In the genomic region with DNA sequence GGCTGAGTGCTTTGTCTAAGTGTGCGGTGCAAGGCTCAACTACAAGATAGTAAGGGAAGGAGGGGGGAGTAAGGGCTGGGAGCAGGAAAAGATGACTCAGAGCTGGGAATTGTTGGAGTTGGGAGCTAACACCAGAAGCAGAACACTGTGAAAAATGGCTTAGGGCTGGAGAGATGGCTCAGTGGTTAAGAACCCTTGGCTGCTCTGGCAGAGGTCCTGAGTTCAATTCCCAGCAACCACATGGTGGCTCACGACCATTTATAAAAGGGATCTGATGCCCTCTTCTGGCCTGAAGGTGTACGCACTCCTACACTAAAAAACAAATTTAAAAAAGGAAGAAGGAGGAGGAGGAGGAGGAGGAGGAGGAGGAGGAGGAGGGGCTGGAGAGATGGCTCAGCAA, we compare ENCODE assay signal across 14 mouse cellular contexts. TPM values are rescaled to one million over a fixed set of nuclear protein-coding genes. Genes with fewer than 3 reads are reported as not detected.
A peak's percentile ranks its signal among the peaks of the same experiment; 100 is the strongest.
DNase-seq lines count a peak whose midpoint lies in the region; ATAC-seq and TF ChIP-seq lines count a peak whose summit lies in the region.
"Had no signal": no experiment of that assay in that cellular context is flagged by ENCODE, and none has a peak within 500 bp of the region (broad histone marks: within the 10 kb centered on the region; RNA-seq: fewer than 3 reads in every experiment).

No protein-coding gene starts in this region.

- DNase-seq in kidney, adult 9 months = peak; percentile 50
- no peak for DNase-seq in kidney, adult 8-10 months
- peak; percentile 80 for DNase-seq in 3T3-L1 (ENCODE audit: low read depth, low spot score)
- no peak for DNase-seq in left cerebral cortex, adult 8-10 months (ENCODE audit: low spot score in 2 of 2)
- DNase-seq: cerebellum, postnatal 10 days; spleen, adult 18-20 months had no signal

- WGBS in intestine, embryonic 15.5 days = 56% methylated on average over 3 of the region's 3 CpGs
- 70% methylated on average over 3 of the region's 3 CpGs for WGBS in midbrain, embryonic 13.5 days

- no peaks in the 10 kb centered on the region for H3K27me3 ChIP-seq in E14TG2a.4 (ENCODE audit: insufficient read depth, low read length)
- no peaks in the 10 kb centered on the region for H3K27me3 ChIP-seq in intestine, embryonic 15.5 days (replicated peaks)
- no peaks in the 10 kb centered on the region for H3K27me3 ChIP-seq in midbrain, embryonic 13.5 days
- H3K27me3 ChIP-seq: embryonic facial prominence, embryonic 15.5 days; heart, embryonic 15.5 days; hindbrain, embryonic 15.5 days; limb, embryonic 13.5 days had no signal

- TF ChIP-seq CTCF in E14TG2a.4 (conservative IDR thresholded peaks at IDR 0.05; ENCODE audit: low read length) = peak; percentile 11; the same call in 1 of the 2 replicates

- H3K4me1 ChIP-seq in E14TG2a.4 (replicated peaks; ENCODE audit: low read depth, low read length) = peaks cover 67% of the 10 kb centered on the region
- peaks cover 29% of the 10 kb centered on the region for H3K4me1 ChIP-seq in intestine, embryonic 15.5 days (replicated peaks)
- H3K4me1 ChIP-seq in midbrain, embryonic 13.5 days (replicated peaks) = peaks cover 25% of the 10 kb centered on the region

- no peak overlapping the region for H3K4me3 ChIP-seq in E14TG2a.4 (replicated peaks; ENCODE audit: low read length)
- no peak overlapping the region for H3K4me3 ChIP-seq in intestine, embryonic 15.5 days (replicated peaks)
- no peak overlapping the region for H3K4me3 ChIP-seq in midbrain, embryonic 13.5 days (replicated peaks)
- H3K4me3 ChIP-seq: embryonic facial prominence, embryonic 15.5 days; heart, embryonic 15.5 days; hindbrain, embryonic 15.5 days had no signal

- no peak for ATAC-seq in intestine, embryonic 15.5 days
- ATAC-seq in midbrain, embryonic 13.5 days = no peak

- H3K27ac ChIP-seq in intestine, embryonic 15.5 days = peak overlapping the region; percentile 67
- no peak overlapping the region for H3K27ac ChIP-seq in midbrain, embryonic 13.5 days
- H3K27ac ChIP-seq: embryonic facial prominence, embryonic 15.5 days; heart, embryonic 15.5 days; hindbrain, embryonic 15.5 days; limb, embryonic 13.5 days had no signal

- peaks cover 50% of the 10 kb centered on the region for H3K36me3 ChIP-seq in E14TG2a.4 (ENCODE audit: insufficient read depth, low read length)
- peaks cover 3% of the 10 kb centered on the region for H3K36me3 ChIP-seq in intestine, embryonic 15.5 days
- H3K36me3 ChIP-seq in midbrain, embryonic 13.5 days = no peaks in the 10 kb centered on the region

- H3K9ac ChIP-seq in intestine, embryonic 15.5 days = no peak overlapping the region
- H3K9ac ChIP-seq in midbrain, embryonic 13.5 days (replicated peaks) = no peak overlapping the region
- H3K9ac ChIP-seq: embryonic facial prominence, embryonic 15.5 days; heart, embryonic 15.5 days; hindbrain, embryonic 15.5 days; limb, embryonic 13.5 days had no signal

- H3K9me3 ChIP-seq in E14TG2a.4 (ENCODE audit: low read length) = no peaks in the 10 kb centered on the region
- H3K9me3 ChIP-seq in intestine, embryonic 15.5 days = no peaks in the 10 kb centered on the region
- no peaks in the 10 kb centered on the region for H3K9me3 ChIP-seq in midbrain, embryonic 13.5 days
- H3K9me3 ChIP-seq: embryonic facial prominence, embryonic 15.5 days; heart, embryonic 15.5 days; hindbrain, embryonic 15.5 days; limb, embryonic 13.5 days had no signal

- no peak overlapping the region for H3K4me2 ChIP-seq in intestine, embryonic 15.5 days (replicated peaks)
- no peak overlapping the region for H3K4me2 ChIP-seq in midbrain, embryonic 13.5 days (replicated peaks)
- H3K4me2 ChIP-seq: embryonic facial prominence, embryonic 15.5 days; heart, embryonic 15.5 days; hindbrain, embryonic 15.5 days; limb, embryonic 13.5 days had no signal

RNA-seq across cellular contexts. Expression of gene Rcc1, which starts 6.7 kb away (rescaled TPM):
- 90.5 and 90.9 TPM in 2 replicates for polyA plus RNA-seq in intestine, embryonic 15.5 days (2015; fragmentation: Nextera tagmentation; extraction: Ambion mirVana)
- 54.1 and 54.6 TPM in 2 replicates for polyA plus RNA-seq in midbrain, embryonic 13.5 days (2015; fragmentation: Nextera tagmentation; extraction: Ambion mirVana)
- 10 to 100 TPM; 12.0 to 15.5 (median 14.2) TPM for total RNA-seq in left cerebral cortex, adult 8-10 months (2022)

RNA-seq across cellular contexts. Expression of gene Trnau1ap, which starts 17.3 kb away (rescaled TPM):
- 74.5 and 82.9 TPM in 2 replicates for polyA plus RNA-seq in intestine, embryonic 15.5 days (2015; fragmentation: Nextera tagmentation; extraction: Ambion mirVana)
- polyA plus RNA-seq in midbrain, embryonic 13.5 days (2015; fragmentation: Nextera tagmentation; extraction: Ambion mirVana) = 78.6 and 83.6 TPM in 2 replicates
- 10 to 100 TPM; 20.6 to 30.6 (median 29.0) TPM for total RNA-seq in left cerebral cortex, adult 8-10 months (2022)

RNA-seq across cellular contexts. Expression of gene Rab42, which starts 43.5 kb away (rescaled TPM):
- 3.6 and 3.9 TPM in 2 replicates for polyA plus RNA-seq in intestine, embryonic 15.5 days (2015; fragmentation: Nextera tagmentation; extraction: Ambion mirVana)
- polyA plus RNA-seq in midbrain, embryonic 13.5 days (2015; fragmentation: Nextera tagmentation; extraction: Ambion mirVana) = 0.58 and 0.92 TPM in 2 replicates
- total RNA-seq in left cerebral cortex, adult 8-10 months (2022) = 1 to 10 TPM; 1.5 to 3.3 (median 2.3) TPM
- total RNA-seq: megakaryocyte-erythroid progenitor cell, adult 5-6 weeks had no signal

Comparison
In these comparisons a context has a peak if more than half of its experiments do, and no peak if none do; other contexts are left out.
1. DNase-seq: peak in kidney, adult 9 months (single experiment) and 3T3-L1 (single experiment); none in kidney, adult 8-10 months (0 of 2) and left cerebral cortex, adult 8-10 months (0 of 2).